Mouse (Mus musculus) adipocyte (in vitro differentiated cells): ENCODE data around the gene Megf9.

Experiments
- DNase-seq: peaks from one replicate; pipeline ENCODE4 v3.0.0-alpha.2; 2016; ENCODE audit warnings: low spot score

Gene Megf9

GRCm38 (mm10) chr4:70521506-70522292 is 13.1 kb downstream of the Megf9 start:
- DNase-seq: no peak

GRCm38 (mm10) chr4:70517646-70518045 is 17.1 kb downstream of the Megf9 start:
- no peak for DNase-seq

DNA sequence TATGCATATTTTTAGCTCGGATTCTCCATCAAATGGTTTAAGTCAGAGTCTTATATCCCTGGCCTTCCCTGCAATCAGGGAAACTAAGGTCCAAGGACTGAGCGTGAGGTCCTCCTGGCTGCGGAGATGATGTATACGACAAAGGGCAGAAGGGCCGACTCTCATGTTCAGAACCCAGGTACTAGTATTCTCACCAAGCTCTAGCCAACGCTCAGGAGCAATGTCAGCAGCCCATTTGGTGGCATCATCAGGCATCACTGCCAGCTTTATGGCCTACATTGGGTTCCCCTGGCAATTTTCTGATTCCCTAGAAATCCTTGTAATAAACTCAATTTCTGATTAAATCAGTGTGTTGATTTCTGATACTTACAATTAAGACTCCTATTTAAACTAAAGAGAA is 18.5 kb downstream of the Megf9 start:
- no peak for DNase-seq

- no peak for DNase-seq
These were observed 19.3 kb downstream of the Megf9 start for GRCm38 (mm10) chr4:70515514-70515913.

GRCm38 (mm10) chr4:70509987-70510386 is 24.8 kb downstream of the Megf9 start:
- DNase-seq: no peak

- DNase-seq: no peak
These were observed 25.2 kb downstream of the Megf9 start for GRCm38 (mm10) chr4:70509565-70509964.

GRCm38 (mm10) chr4:70508207-70508606 is 26.6 kb downstream of the Megf9 start:
- DNase-seq: no peak

DNA sequence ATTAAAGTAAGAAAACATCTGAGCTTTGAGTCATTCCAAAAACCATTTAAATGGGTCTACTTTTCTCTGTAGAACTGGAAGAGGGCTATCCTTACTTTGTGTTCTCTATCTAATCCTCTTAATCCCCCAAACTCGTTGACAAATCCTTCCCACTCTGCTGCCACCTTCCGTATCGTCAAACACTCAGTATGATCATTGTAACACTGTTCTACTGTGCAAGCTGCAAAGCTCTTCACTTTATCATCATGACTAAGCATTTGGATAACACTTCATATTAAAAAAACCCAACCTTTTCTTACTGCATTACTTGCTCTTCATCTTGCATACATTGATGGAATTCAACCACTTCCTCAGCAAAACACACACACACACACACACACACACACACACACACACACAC is 28.8 kb downstream of the Megf9 start:
- DNase-seq: no peak

DNA sequence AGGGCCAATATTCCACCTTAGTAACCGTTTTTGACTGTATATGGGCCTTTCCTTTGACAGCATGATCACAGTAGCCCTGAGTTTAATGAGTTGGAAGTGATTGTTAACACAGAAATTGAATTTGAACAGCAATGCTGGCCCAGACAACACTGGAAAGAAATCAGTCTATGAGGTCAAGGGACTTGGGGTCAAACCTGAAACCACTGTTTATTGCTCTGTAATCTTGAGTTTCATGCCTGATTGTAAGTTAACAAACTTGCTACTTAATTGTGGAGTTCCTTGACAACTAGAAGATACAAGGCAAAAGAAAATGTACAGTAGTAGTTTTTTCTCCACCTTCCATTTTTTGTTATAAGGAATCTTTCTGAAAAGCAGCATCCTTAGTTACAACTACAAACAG is 31.0 kb downstream of the Megf9 start:
- DNase-seq: no peak

- DNase-seq: peak; percentile 53
These were observed 35.5 kb downstream of the Megf9 start for GRCm38 (mm10) chr4:70499285-70499684.

GRCm38 (mm10) chr4:70496978-70497377 is 37.8 kb downstream of the Megf9 start:
- DNase-seq: no peak

DNA sequence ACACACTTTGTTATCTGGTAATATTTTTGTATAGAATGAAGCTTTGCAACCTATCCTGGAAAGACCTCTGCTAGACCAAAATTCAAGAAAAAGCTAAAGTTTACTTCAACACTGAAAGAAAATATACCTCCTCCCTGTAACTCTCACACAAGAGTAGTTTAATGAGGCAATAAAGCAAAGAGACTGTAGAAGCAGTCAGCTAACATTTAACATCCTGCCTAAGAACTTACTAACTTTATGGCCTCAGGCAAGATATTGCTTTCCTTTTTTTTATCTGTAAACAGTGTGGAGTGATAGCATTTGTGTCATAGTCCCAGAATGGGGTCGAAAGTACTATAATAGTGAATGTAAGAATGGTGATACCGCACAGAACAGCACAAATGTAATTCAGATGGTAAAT is 45.0 kb downstream of the Megf9 start:
- DNase-seq: no peak

GRCm38 (mm10) chr4:70488415-70488814 is 46.4 kb downstream of the Megf9 start:
- DNase-seq: no peak

DNA sequence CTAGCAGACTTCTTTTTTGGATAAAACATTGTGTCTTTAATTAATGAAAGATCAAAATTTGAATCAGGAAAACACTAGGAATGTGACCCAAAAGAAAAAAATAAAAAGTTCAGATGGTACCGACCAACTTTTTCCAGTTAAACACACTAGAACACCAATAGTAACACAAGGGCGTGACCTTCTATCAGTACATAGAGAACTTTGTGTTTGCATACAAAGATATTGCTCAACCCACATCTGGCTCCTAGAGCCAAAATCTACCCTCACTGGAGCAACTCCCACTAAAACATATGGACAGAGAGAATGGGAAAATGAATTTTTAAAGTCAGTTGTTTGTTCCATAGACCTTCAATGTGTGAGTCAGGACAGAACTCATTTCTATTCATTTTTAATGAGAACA is 50.7 kb downstream of the Megf9 start:
- no peak for DNase-seq

DNA sequence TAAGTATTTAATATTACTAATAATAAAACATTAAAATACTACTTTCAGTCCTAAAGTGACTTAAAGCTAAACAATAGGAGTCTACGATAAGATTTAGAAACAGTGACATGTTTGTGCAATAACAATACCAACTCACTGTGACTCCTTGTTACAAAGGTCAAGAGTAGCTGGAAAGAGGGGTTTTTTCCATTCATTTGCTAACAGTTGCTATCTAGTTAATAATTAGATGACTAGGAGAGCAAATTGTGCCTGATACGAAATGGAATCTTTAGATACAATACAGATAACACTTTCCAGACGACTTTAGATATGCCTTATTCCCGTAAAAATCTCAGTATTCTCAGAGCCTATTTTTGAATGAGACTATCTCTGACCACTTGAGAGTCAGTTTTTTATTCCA is 52.9 kb downstream of the Megf9 start:
- no peak for DNase-seq

DNA sequence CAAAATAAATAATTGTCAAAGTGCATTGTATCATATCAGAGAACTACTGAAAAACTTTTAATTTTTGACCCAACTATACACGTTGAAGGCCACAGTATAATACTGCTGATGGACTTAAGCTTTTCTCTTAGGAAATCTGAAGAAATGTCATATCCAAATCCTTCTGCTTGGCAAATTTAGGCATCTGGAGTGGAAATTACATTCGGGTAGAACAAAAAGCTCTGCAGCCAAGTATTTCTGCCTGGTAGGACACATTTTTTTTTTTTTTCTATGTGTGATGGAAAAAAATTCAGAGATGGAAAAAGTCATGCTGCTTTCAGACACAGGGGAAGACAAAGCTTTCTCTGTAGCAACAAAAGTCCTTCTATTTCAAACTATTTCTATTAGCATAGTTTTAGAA is 63.4 kb downstream of the Megf9 start:
- no peak for DNase-seq

GRCm38 (mm10) chr4:70465921-70466689 is 68.7 kb downstream of the Megf9 start:
- no peak for DNase-seq

GRCm38 (mm10) chr4:70463302-70463701 is 71.5 kb downstream of the Megf9 start:
- peak; percentile 18 for DNase-seq

GRCm38 (mm10) chr4:70461416-70461815 is 73.4 kb downstream of the Megf9 start:
- DNase-seq: no peak

- no peak for DNase-seq
These were observed 82.6 kb downstream of the Megf9 start for GRCm38 (mm10) chr4:70452161-70452560.

GRCm38 (mm10) chr4:70451750-70452149 is 83.0 kb downstream of the Megf9 start:
- DNase-seq: peak; percentile 77

DNA sequence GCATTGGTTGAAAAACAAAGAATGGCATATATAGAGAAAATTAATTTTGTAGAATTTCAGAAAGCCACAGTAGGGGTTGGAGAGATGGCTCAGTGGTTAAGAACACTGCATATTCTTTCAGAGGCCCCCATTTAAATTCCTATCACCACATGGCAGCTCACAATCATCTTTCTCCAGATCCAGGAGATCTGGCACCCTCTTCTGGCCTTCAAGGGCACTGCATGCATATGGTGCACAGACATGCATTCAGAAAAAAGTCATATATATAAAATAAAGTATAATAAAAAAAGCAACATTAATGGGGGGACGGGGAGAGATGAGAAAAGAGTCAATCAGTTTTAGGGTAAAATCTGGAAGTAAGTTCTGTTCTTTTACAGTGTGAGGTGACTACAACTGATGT is 85.1 kb downstream of the Megf9 start:
- no peak for DNase-seq

DNA sequence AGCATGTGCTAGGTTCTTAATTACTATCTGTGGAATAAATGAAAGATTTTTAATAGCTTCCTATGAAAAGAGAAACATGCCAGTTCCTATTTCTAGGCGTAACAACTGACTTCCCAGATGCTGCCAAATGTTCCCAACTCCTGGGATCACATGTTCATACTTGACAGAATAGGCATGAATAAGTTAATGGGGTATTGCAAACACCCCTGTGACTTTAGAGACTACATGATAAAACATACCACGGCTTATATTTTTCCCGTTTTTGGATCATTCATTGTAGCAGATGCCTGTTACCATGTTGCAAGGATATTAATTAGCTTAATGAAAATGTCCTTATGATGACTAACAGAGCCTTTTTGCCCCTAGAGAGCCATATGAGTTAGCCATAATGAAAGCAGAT is 88.0 kb downstream of the Megf9 start:
- DNase-seq: no peak

GRCm38 (mm10) chr4:70420202-70420601 is 114.6 kb downstream of the Megf9 start:
- DNase-seq: no peak
